Comparison of ENCODE assay signal across 9 mouse cellular contexts in genomic region chr19:4153232-4153654, GRCm38 (mm10). TPM values are rescaled to one million over a fixed set of nuclear protein-coding genes. Genes with fewer than 3 reads are reported as not detected.
DNase-seq lines count a peak whose midpoint lies in the region; ATAC-seq lines count a peak whose summit lies in the region.
"Had no signal": no experiment of that assay in that cellular context is flagged by ENCODE, and none has a peak within 500 bp of the region (broad histone marks: within the 10 kb centered on the region; RNA-seq: fewer than 3 reads in every experiment).

Gene Ptprcap (plus strand): TSS chr19:4153604.

- no peak for ATAC-seq in liver, embryonic 11.5 days (replicated peaks; ENCODE audit: low FRiP score)
- ATAC-seq in embryonic facial prominence, embryonic 13.5 days (ENCODE audit: insufficient number of reproducible peaks, insufficient read depth, low FRiP score, low TSS enrichment, low read depth), result no peak
- ATAC-seq in megakaryocyte, adult 5-6 weeks (ENCODE audit: poor library complexity, severe bottlenecking), result no peak

- peak within 1 kb of the TSS; percentile 54; the same call in 1 of the 2 replicates for H3K9ac ChIP-seq in liver, embryonic 11.5 days (ENCODE audit: low read depth, low read length)
- 0 out of 2 replicates have a peak within 1 kb of the TSS, but pooled peaks have one; percentile 21 for H3K9ac ChIP-seq in embryonic facial prominence, embryonic 13.5 days

- H3K27ac ChIP-seq in liver, embryonic 11.5 days (ENCODE audit: low read depth, low read length), result peak within 1 kb of the TSS; percentile 39; the same call in 1 of the 2 replicates
- no peak within 1 kb of the TSS for H3K27ac ChIP-seq in brown adipose tissue, adult 24 weeks (replicated peaks; ENCODE audit: low read depth, low read length)
- H3K27ac ChIP-seq in embryonic facial prominence, embryonic 13.5 days, result no peak within 1 kb of the TSS

- no peak for DNase-seq in liver, embryonic 11.5 days (ENCODE audit: low spot score)
- DNase-seq in liver (no peak), adipocyte (ENCODE audit: low spot score) (no peak)
- no peak for DNase-seq in adrenal gland, adult 2 months
- no peak for DNase-seq in Muller cell, postnatal 12 days (ENCODE audit: inconsistent ontology term)
- DNase-seq: layer of hippocampus, postnatal 36 days had no signal

- 63% methylated on average over 11 of the region's 11 CpGs for WGBS in liver, embryonic 11.5 days
- 81% methylated on average over 11 of the region's 11 CpGs for WGBS in embryonic facial prominence, embryonic 13.5 days

- peak within 1 kb of the TSS; percentile 55 for H3K4me2 ChIP-seq in liver, embryonic 11.5 days
- no peak within 1 kb of the TSS for H3K4me2 ChIP-seq in embryonic facial prominence, embryonic 13.5 days

- no peaks in the 10 kb centered on the region for H3K9me3 ChIP-seq in liver, embryonic 11.5 days (ENCODE audit: control insufficient read depth, low read length)
- no peaks in the 10 kb centered on the region for H3K9me3 ChIP-seq in embryonic facial prominence, embryonic 13.5 days

- no peaks in the 10 kb centered on the region for H3K27me3 ChIP-seq in liver, embryonic 11.5 days (replicated peaks; ENCODE audit: control insufficient read depth, insufficient read depth, low read length)
- no peaks in the 10 kb centered on the region for H3K27me3 ChIP-seq in embryonic facial prominence, embryonic 13.5 days

- peaks cover 21% of the 10 kb centered on the region for H3K4me1 ChIP-seq in liver, embryonic 11.5 days (replicated peaks; ENCODE audit: control insufficient read depth, insufficient read depth, low read length)
- peaks cover 15% of the 10 kb centered on the region for H3K4me1 ChIP-seq in brown adipose tissue, adult 24 weeks (ENCODE audit: control insufficient read depth, insufficient read depth, insufficient read length, low read length)
- H3K4me1 ChIP-seq in embryonic facial prominence, embryonic 13.5 days, result peaks cover 18% of the 10 kb centered on the region

- H3K4me3 ChIP-seq in liver, embryonic 11.5 days (ENCODE audit: low read depth, low read length), result peak within 1 kb of the TSS; percentile 34
- 0 out of 2 replicates have a peak within 1 kb of the TSS, but pooled peaks have one; percentile 2 for H3K4me3 ChIP-seq in brown adipose tissue, adult 24 weeks (ENCODE audit: insufficient read depth, low read depth, low read length)
- no peak within 1 kb of the TSS for H3K4me3 ChIP-seq in embryonic facial prominence, embryonic 13.5 days

- H3K36me3 ChIP-seq in liver, embryonic 11.5 days (ENCODE audit: control insufficient read depth, insufficient read depth, low read length), result peaks cover 27% of the 10 kb centered on the region
- peaks cover 72% of the 10 kb centered on the region for H3K36me3 ChIP-seq in embryonic facial prominence, embryonic 13.5 days

RNA-seq across cellular contexts. Expression of gene Ptprcap, which starts in this region (rescaled TPM):
- polyA plus RNA-seq in liver, embryonic 11.5 days (2014; fragmentation: Nextera tagmentation; extraction: Ambion mirVana), result 38.7 and 41.1 TPM in 2 replicates
- polyA plus RNA-seq in brown adipose tissue, adult 24 weeks (2012; ENCODE audit: insufficient read depth, insufficient read length, missing spikeins), result 1.3 and 3.3 TPM in 2 replicates
- polyA plus RNA-seq in embryonic facial prominence, embryonic 13.5 days (2015; fragmentation: Nextera tagmentation; extraction: Ambion mirVana), result 2.8 and 3.0 TPM in 2 replicates
- 30.5 and 42.1 TPM in 2 replicates for total RNA-seq in megakaryocyte, adult 5-6 weeks (2015)
- total RNA-seq in megakaryocyte, adult 5-6 weeks (2017), result 43.9 and 44.8 TPM in 2 replicates
- 1 to 10 TPM; 2.5 to 5.7 TPM for total RNA-seq in adrenal gland, adult 2 months (2021)
- polyA plus RNA-seq in adrenal gland, adult 2 months (2012; rRNA removed), result 54.9 and 57.6 TPM in 2 replicates

Comparison
In these comparisons a context has a peak if more than half of its experiments do, and no peak if none do; other contexts are left out.
1. RNA of gene Ptprcap (total RNA-seq): 30.5 to 44.8 TPM in megakaryocyte, adult 5-6 weeks; 2.5 to 5.7 TPM in adrenal gland, adult 2 months; every median in the first group is over 4 times any median in the second.